Mouse (Mus musculus): ENCODE measurements around the gene Etfrf1. TPM values are rescaled to one million over a fixed set of nuclear protein-coding genes. Genes with fewer than 3 reads are reported as not detected.

Gene Etfrf1
- total and polyA plus RNA-seq, 3 experiments: 11.6 to 29.9 (median 21.9) TPM

GRCm38 (mm10) chr6:145226296-145226695, 15.4 kb downstream of the Etfrf1 start:
- H3K27me3 ChIP-seq (replicated peaks): no peaks in the 10 kb centered on the region
- TF ChIP-seq MAFK (IDR thresholded peaks at IDR 0.05; ENCODE audit: insufficient replicate concordance, low read length): no peak
- no peak for TF ChIP-seq ZMIZ1 (IDR thresholded peaks at IDR 0.05; ENCODE audit: low read depth, low read length)
- no peak for TF ChIP-seq MYC (IDR thresholded peaks at IDR 0.05; ENCODE audit: low read depth, low read length)
- TF ChIP-seq TCF12 (IDR thresholded peaks at IDR 0.05; ENCODE audit: low read depth, low read length): no peak
- TF ChIP-seq GABPA (IDR thresholded peaks at IDR 0.05; ENCODE audit: insufficient replicate concordance, low read depth, low read length): no peak
- no peak for TF ChIP-seq RCOR1 (conservative IDR thresholded peaks at IDR 0.05; ENCODE audit: low read depth, low read length)
- no peak for TF ChIP-seq MEF2A (IDR thresholded peaks at IDR 0.05; ENCODE audit: borderline replicate concordance, low read depth, low read length)
- no peak overlapping the region for H3K27ac ChIP-seq (ENCODE audit: insufficient read depth, low read depth)
- H3K4me2 ChIP-seq (ENCODE audit: insufficient read depth, low read depth, poor library complexity, severe bottlenecking): no peak overlapping the region
- no peak overlapping the region for H3K4me3 ChIP-seq (replicated peaks in 1 of 3; ENCODE audit: low read depth in 2 of 3, low read length in 2 of 3, poor library complexity in 1 of 3)
- no peak overlapping the region for H3K9ac ChIP-seq (ENCODE audit: insufficient read depth, low read depth)
- peaks cover 0 to 10% of the 10 kb centered on the region in 2 experiments; a peak in 2 of 4 replicates for H3K4me1 ChIP-seq (ENCODE audit: control insufficient read depth in 1 of 2, insufficient read depth in 2 of 2)
- peaks cover 7 to 54% of the 10 kb centered on the region in 2 experiments for H3K36me3 ChIP-seq (replicated peaks in 1 of 2; ENCODE audit: control insufficient read depth in 1 of 2, insufficient read depth in 1 of 2, low read length in 1 of 2)
- H3K9me3 ChIP-seq (replicated peaks; ENCODE audit: low read length): no peaks in the 10 kb centered on the region
- dilution Hi-C loops (cut with MboI; ENCODE audit: extremely low pct_ligation_motif_present, extremely low pct_unique_long_range_greater_than_20kb, low sequenced_read_pairs) (no loop called here), in situ Hi-C loops (cut with MboI; ENCODE audit: low pct_ligation_motif_present, low pct_unique_long_range_greater_than_20kb, low sequenced_read_pairs) (no loop called here)
- no peak for DNase-seq (ENCODE audit: extremely low read depth)
- H3K79me2 ChIP-seq (replicated peaks; ENCODE audit: control insufficient read depth, extremely low read depth, insufficient read depth, poor library complexity, severe bottlenecking): no peaks in the 10 kb centered on the region; the same call in 1 of the 2 replicates

DNA sequence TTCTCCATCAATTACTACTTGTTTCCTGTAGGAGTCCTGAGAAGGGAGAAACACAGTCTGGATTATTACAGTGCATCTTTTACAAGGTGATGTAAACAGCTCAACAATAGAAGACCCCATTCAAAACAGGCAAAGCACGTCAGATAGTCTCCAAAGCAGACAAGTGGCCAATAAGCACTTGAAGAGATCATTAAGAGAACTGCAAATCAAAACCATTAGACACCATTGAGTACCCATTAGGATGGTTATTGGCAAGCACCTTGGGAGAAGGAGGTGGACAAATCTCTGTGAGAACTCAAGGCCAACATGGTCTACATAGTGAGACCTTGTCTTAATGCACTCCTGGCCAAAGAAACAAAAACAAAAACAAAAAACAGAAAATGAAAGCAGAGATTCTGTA, 23.5 kb downstream of the Etfrf1 start:
- peaks cover 10 to 50% of the 10 kb centered on the region in 2 experiments for H3K36me3 ChIP-seq (replicated peaks in 1 of 2; ENCODE audit: control insufficient read depth in 1 of 2, insufficient read depth in 1 of 2, low read length in 1 of 2)
- no peaks in the 10 kb centered on the region for H3K9me3 ChIP-seq (replicated peaks; ENCODE audit: low read length)
- in situ Hi-C loops (cut with MboI; ENCODE audit: low pct_ligation_motif_present, low pct_unique_long_range_greater_than_20kb, low sequenced_read_pairs) (no loop called here), dilution Hi-C loops (cut with MboI; ENCODE audit: extremely low pct_ligation_motif_present, extremely low pct_unique_long_range_greater_than_20kb, low sequenced_read_pairs) (no loop called here)
- peaks cover 0 to 13% of the 10 kb centered on the region in 2 experiments; a peak in 2 of 4 replicates for H3K4me1 ChIP-seq (ENCODE audit: control insufficient read depth in 1 of 2, insufficient read depth in 2 of 2)
- no peaks in the 10 kb centered on the region for H3K27me3 ChIP-seq (replicated peaks)
- no peak overlapping the region for H3K4me3 ChIP-seq (replicated peaks in 1 of 3; ENCODE audit: low read depth in 2 of 3, low read length in 2 of 3, poor library complexity in 1 of 3)
- no peak overlapping the region for H3K27ac ChIP-seq (ENCODE audit: insufficient read depth, low read depth)
- no peak overlapping the region for H3K9ac ChIP-seq (ENCODE audit: insufficient read depth, low read depth)
- no peak overlapping the region for H3K4me2 ChIP-seq (ENCODE audit: insufficient read depth, low read depth, poor library complexity, severe bottlenecking)
- H3K79me2 ChIP-seq (replicated peaks; ENCODE audit: control insufficient read depth, extremely low read depth, insufficient read depth, poor library complexity, severe bottlenecking): peaks cover 3% of the 10 kb centered on the region; the same call in 1 of the 2 replicates
- no peak for DNase-seq (ENCODE audit: extremely low read depth)
- TF ChIP-seq ZNF384 (IDR thresholded peaks at IDR 0.05; ENCODE audit: low read depth, low read length) (no peak), MAX (IDR thresholded peaks at IDR 0.05; ENCODE audit: low read length) (no peak), EP300 (IDR thresholded peaks at IDR 0.05; ENCODE audit: low read length) (no peak), ZMIZ1 (IDR thresholded peaks at IDR 0.05; ENCODE audit: low read depth, low read length) (no peak), SIN3A (IDR thresholded peaks at IDR 0.05; ENCODE audit: low read length) (no peak), RAD21 (IDR thresholded peaks at IDR 0.05; ENCODE audit: low read depth, low read length) (no peak), ETS1 (conservative IDR thresholded peaks at IDR 0.05; ENCODE audit: low read depth, low read length) (no peak), RCOR1 (conservative IDR thresholded peaks at IDR 0.05; ENCODE audit: low read depth, low read length) (no peak), PAX5 (IDR thresholded peaks at IDR 0.05; ENCODE audit: low read length) (no peak), MXI1 (IDR thresholded peaks at IDR 0.05; ENCODE audit: low read depth, low read length) (no peak)
